Mouse (Mus musculus) megakaryocyte, embryonic 14.5 days (primary cell): ENCODE data around the gene Ppp1r9a.

Experiments used
- FLI1 ChIP-seq: IDR thresholded peaks from 2 replicates; pipeline ENCODE4 v1.6.1; 2012; ENCODE audit warnings: low read length, inconsistent platforms, mixed read lengths
- GATA1 ChIP-seq: IDR thresholded peaks from 3 replicates; pipeline ENCODE4 v1.6.1; 2012; ENCODE audit warnings: mixed read lengths, low read length, inconsistent platforms, borderline replicate concordance

- TF ChIP-seq GATA1 (no peak), FLI1 (no peak)
Observed at GRCm38 (mm10) chr6:4972808-4973207, 70.1 kb downstream of the Ppp1r9a start.
